Mouse (Mus musculus) leukemia stem cell, adult 10-12 weeks (primary cell): ENCODE data around the gene Cuzd1. TPM values are rescaled to one million over a fixed set of nuclear protein-coding genes. Genes with fewer than 3 reads are reported as not detected.

Source experiments
- polyA plus RNA-seq: library from polyadenylated mRNA; stranded (reverse); fragments of >175 nt; gene quantifications from 2 replicates; pipeline ENCODE4 v1.2.3, GENCODE M21; 2012; ENCODE audit warnings: low replicate concordance

The Cuzd1 gene
- not detected in 2 replicates for polyA plus RNA-seq

GRCm38 (mm10) chr7:131322192-131322591 is at the start of gene Cuzd1:
Gene Cuzd1 (minus strand): TSS chr7:131322292.

GRCm38 (mm10) chr7:131370648-131371469 is 48.8 kb upstream of the Cuzd1 start, which contains the start of gene Pstk:
Gene Pstk (plus strand): TSS chr7:131371141.

GRCm38 (mm10) chr7:131362615-131363300 is 40.7 kb upstream of the Cuzd1 start, which contains the start of gene 2310057M21Rik:
Gene 2310057M21Rik (minus strand): TSS chr7:131362759.

GRCm38 (mm10) chr7:131333564-131333963 is 11.5 kb upstream of the Cuzd1 start, which contains the start of gene Fam24a:
Gene Fam24a (plus strand): TSS chr7:131333864.

GRCm38 (mm10) chr7:131329416-131329815 is 7.3 kb upstream of the Cuzd1 start, which contains the start of gene Fam24b:
Gene Fam24b (minus strand): TSS chr7:131329516.

Other genes with a start within 250 kb of the Cuzd1 start
- not detected in 2 replicates for gene 4933402N03Rik, start 176.0 kb downstream of the Cuzd1 start, polyA plus RNA-seq
- gene 5430419D17Rik, start 147.9 kb downstream of the Cuzd1 start, polyA plus RNA-seq, result 0.02 TPM in 1 of 2 replicates, not detected in the other
- not detected in 2 replicates for gene Fam24b, start 7.2 kb upstream of the Cuzd1 start, polyA plus RNA-seq
- not detected in 2 replicates for gene Fam24a, start 11.6 kb upstream of the Cuzd1 start, polyA plus RNA-seq
- 14.2 and 14.3 TPM in 2 replicates for gene 2310057M21Rik, start 40.5 kb upstream of the Cuzd1 start, polyA plus RNA-seq
- gene Pstk, start 48.8 kb upstream of the Cuzd1 start, polyA plus RNA-seq, result 13.3 and 14.2 TPM in 2 replicates
- gene Ikzf5, start 88.2 kb upstream of the Cuzd1 start, polyA plus RNA-seq, result 3.1 and 21.8 TPM in 2 replicates
- gene Acadsb, start 88.3 kb upstream of the Cuzd1 start, polyA plus RNA-seq, result 0.64 and 3.5 TPM in 2 replicates
- not detected in 2 replicates for gene Hmx3, start 220.6 kb upstream of the Cuzd1 start, polyA plus RNA-seq
- 0.69 TPM in 1 of 2 replicates, not detected in the other for gene Hmx2, start 226.5 kb upstream of the Cuzd1 start, polyA plus RNA-seq
- gene Bub3, start 237.9 kb upstream of the Cuzd1 start, polyA plus RNA-seq, result 29.9 and 30.3 TPM in 2 replicates